Mouse (Mus musculus): ENCODE measurements around the gene Pygo2.

- TF ChIP-seq POLR2A (IDR thresholded peaks at IDR 0.05; ENCODE audit: borderline replicate concordance, insufficient read depth, low read length) (peak; percentile 63; the same call in 1 of the 2 replicates), CTCF (IDR thresholded peaks at IDR 0.05; ENCODE audit: borderline replicate concordance, insufficient read depth, low read depth, low read length) (no peak)
Observed at GRCm38 (mm10) chr3:89411490-89412393, 18.3 kb upstream of the Pygo2 start, which contains the start of gene Flad1.
